Mouse (Mus musculus) E14TG2a.4 (cell line): ENCODE measurements around the gene Rhot1.

Experiments used
- CTCF ChIP-seq: conservative IDR thresholded peaks from 2 replicates; pipeline ENCODE4 v1.5.1; 2014; ENCODE audit warnings: low read length
- NANOG ChIP-seq: IDR thresholded peaks from 2 replicates; pipeline ENCODE4 v1.6.1; 2014; ENCODE audit warnings: borderline replicate concordance, low read length, mixed read lengths

DNA sequence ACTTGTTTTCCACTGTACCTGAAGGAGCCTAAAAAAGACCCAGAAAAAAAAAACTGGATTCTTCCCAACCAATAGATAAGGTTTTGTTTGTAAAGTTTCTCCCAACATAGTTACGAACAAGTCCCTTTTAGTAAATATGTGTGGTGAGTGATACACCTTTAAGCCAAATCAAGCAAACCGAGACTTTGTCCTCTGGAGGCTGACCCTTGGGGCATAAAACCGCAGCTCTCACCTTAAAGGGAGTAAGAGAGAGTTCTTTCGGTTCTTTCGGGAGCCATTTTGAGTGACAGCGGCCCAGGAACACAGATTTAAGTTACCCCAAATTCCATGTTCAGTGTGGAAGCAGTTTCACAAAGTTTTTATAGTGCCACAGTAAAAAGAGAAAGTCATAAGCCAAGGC lies 6.5 kb upstream of the Rhot1 start:
- TF ChIP-seq CTCF (no peak), NANOG (no peak)
